Mouse (Mus musculus): ENCODE measurements at regions not wholly inside any gene's neighbourhood (a gene's known extent, or its start where the extent isn't known, plus 50 kb on each side); places are given as distances from the start of the nearest gene placed in this dataset.

DNA sequence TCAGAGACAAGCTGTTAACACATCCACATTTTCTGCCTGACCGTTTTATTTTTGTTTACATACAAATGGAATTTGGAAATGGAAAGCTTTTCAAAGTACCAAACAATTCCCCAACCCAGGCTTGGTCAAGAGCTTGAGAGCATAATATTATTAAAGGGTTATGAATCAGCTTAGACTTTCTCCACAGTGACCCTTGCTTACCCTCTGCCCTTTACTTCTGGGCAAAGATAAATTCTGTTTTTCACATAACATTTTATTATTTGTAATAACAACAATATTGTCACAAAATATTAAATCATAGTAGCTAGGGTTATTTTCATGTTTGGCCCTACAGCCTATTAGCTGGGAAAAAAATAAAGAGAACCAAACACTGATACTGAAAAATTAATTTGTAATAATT lies 375.2 kb downstream of the Grb14 start:
- Histone ChIP-seq H3K4me1 (ENCODE audit: control insufficient read depth in 1 of 2, insufficient read depth in 2 of 2) (no peaks in the 10 kb centered on the region), H3K27ac (ENCODE audit: insufficient read depth, low read depth) (no peak overlapping the region), H3K27me3 (replicated peaks) (no peaks in the 10 kb centered on the region), H3K9ac (ENCODE audit: insufficient read depth, low read depth) (no peak overlapping the region), H3K9me3 (replicated peaks; ENCODE audit: low read length) (no peaks in the 10 kb centered on the region), H3K4me2 (ENCODE audit: insufficient read depth, low read depth, poor library complexity, severe bottlenecking) (no peak overlapping the region), H3K79me2 (replicated peaks; ENCODE audit: control insufficient read depth, extremely low read depth, insufficient read depth, poor library complexity, severe bottlenecking) (no peaks in the 10 kb centered on the region), H3K36me3 (replicated peaks in 1 of 2; ENCODE audit: control insufficient read depth in 1 of 2, insufficient read depth in 1 of 2, low read length in 1 of 2) (no peaks in the 10 kb centered on the region), H3K4me3 (replicated peaks in 1 of 3; ENCODE audit: low read depth in 2 of 3, low read length in 2 of 3, poor library complexity in 1 of 3) (no peak overlapping the region)
- dilution Hi-C loops (cut with MboI; ENCODE audit: extremely low pct_ligation_motif_present, extremely low pct_unique_long_range_greater_than_20kb, low sequenced_read_pairs) (no loop called here), in situ Hi-C loops (cut with MboI; ENCODE audit: low pct_ligation_motif_present, low pct_unique_long_range_greater_than_20kb, low sequenced_read_pairs) (no loop called here)
- TF ChIP-seq IRF4 (IDR thresholded peaks at IDR 0.05; ENCODE audit: low read depth, low read length) (no peak), ELF1 (IDR thresholded peaks at IDR 0.05; ENCODE audit: low read depth, low read length) (no peak), ZC3H11A (IDR thresholded peaks at IDR 0.05; ENCODE audit: low read depth, low read length) (no peak), HCFC1 (IDR thresholded peaks at IDR 0.05; ENCODE audit: low read depth, low read length) (no peak), JUN (IDR thresholded peaks at IDR 0.05; ENCODE audit: insufficient read depth, low read depth, low read length) (no peak), CHD2 (IDR thresholded peaks at IDR 0.05; ENCODE audit: low read length) (no peak), ETS1 (conservative IDR thresholded peaks at IDR 0.05; ENCODE audit: low read depth, low read length) (no peak), TBP (conservative IDR thresholded peaks at IDR 0.05; ENCODE audit: low read depth, low read length) (no peak)
- no peak for DNase-seq (ENCODE audit: extremely low read depth)

DNA sequence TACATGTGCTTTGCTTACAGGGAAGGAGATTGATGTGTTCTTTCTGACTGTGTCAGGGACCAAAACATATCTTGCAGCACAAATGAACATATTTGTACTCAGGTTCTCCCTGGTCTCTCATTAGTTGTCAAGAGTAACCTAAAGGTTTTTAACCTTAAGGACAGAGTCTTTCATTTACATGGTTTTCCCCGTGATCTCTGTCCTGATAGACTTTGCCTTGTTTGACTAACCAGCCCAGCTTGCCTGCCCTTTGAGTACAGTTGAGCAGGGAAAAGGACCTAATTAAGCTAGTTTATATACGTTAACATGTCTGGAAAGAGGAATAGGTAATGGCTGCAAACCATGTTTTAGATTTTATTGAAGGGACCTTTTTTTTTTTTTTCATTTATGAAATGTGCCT lies 407.9 kb downstream of the Grb14 start:
- H3K27me3 ChIP-seq (replicated peaks) = no peaks in the 10 kb centered on the region
- no peak overlapping the region for H3K4me2 ChIP-seq (ENCODE audit: insufficient read depth, low read depth, poor library complexity, severe bottlenecking)
- no peak overlapping the region for H3K9ac ChIP-seq (ENCODE audit: insufficient read depth, low read depth)
- no peak overlapping the region for H3K4me3 ChIP-seq (replicated peaks in 1 of 3; ENCODE audit: low read depth in 2 of 3, low read length in 2 of 3, poor library complexity in 1 of 3)
- peaks cover 3% of the 10 kb centered on the region for H3K9me3 ChIP-seq (replicated peaks; ENCODE audit: low read length)
- no peak overlapping the region for H3K27ac ChIP-seq (ENCODE audit: insufficient read depth, low read depth)
- H3K79me2 ChIP-seq (replicated peaks; ENCODE audit: control insufficient read depth, extremely low read depth, insufficient read depth, poor library complexity, severe bottlenecking) = no peaks in the 10 kb centered on the region
- H3K36me3 ChIP-seq (replicated peaks in 1 of 2; ENCODE audit: control insufficient read depth in 1 of 2, insufficient read depth in 1 of 2, low read length in 1 of 2) = no peaks in the 10 kb centered on the region
- H3K4me1 ChIP-seq (ENCODE audit: control insufficient read depth in 1 of 2, insufficient read depth in 2 of 2) = no peaks in the 10 kb centered on the region
- no peak for DNase-seq (ENCODE audit: extremely low read depth)
- dilution Hi-C loops (cut with MboI; ENCODE audit: extremely low pct_ligation_motif_present, extremely low pct_unique_long_range_greater_than_20kb, low sequenced_read_pairs) = no loop called here
- TF ChIP-seq MEF2A (IDR thresholded peaks at IDR 0.05; ENCODE audit: borderline replicate concordance, low read depth, low read length) (no peak), TCF12 (IDR thresholded peaks at IDR 0.05; ENCODE audit: low read depth, low read length) (no peak), ZMIZ1 (IDR thresholded peaks at IDR 0.05; ENCODE audit: low read depth, low read length) (no peak), GABPA (IDR thresholded peaks at IDR 0.05; ENCODE audit: insufficient replicate concordance, low read depth, low read length) (no peak), JUN (IDR thresholded peaks at IDR 0.05; ENCODE audit: insufficient read depth, low read depth, low read length) (no peak), POLR2A (IDR thresholded peaks at IDR 0.05; ENCODE audit: low read depth, low read length) (no peak), NELFE (IDR thresholded peaks at IDR 0.05; ENCODE audit: low read depth, low read length) (no peak), MAX (IDR thresholded peaks at IDR 0.05; ENCODE audit: low read length) (no peak), CTCF (conservative IDR thresholded peaks at IDR 0.05 in 1 of 2, IDR thresholded peaks at IDR 0.05 in 1 of 2; ENCODE audit: low read depth in 2 of 2, low read length in 2 of 2) (no peak), EP300 (IDR thresholded peaks at IDR 0.05; ENCODE audit: low read length) (no peak), RCOR1 (conservative IDR thresholded peaks at IDR 0.05; ENCODE audit: low read depth, low read length) (no peak), ELF1 (IDR thresholded peaks at IDR 0.05; ENCODE audit: low read depth, low read length) (no peak), POLR2AphosphoS2 (IDR thresholded peaks at IDR 0.05; ENCODE audit: low read depth, low read length) (no peak), USF1 (IDR thresholded peaks at IDR 0.05; ENCODE audit: low read depth, low read length) (no peak), UBTF (IDR thresholded peaks at IDR 0.05; ENCODE audit: low read depth, low read length) (no peak), TBP (conservative IDR thresholded peaks at IDR 0.05; ENCODE audit: low read depth, low read length) (no peak), MAZ (IDR thresholded peaks at IDR 0.05; ENCODE audit: low read depth, low read length) (no peak)
- in situ Hi-C loops (cut with MboI; ENCODE audit: low pct_ligation_motif_present, low pct_unique_long_range_greater_than_20kb, low sequenced_read_pairs) = no loop called here

Data from CH12.LX (cell line).